Mouse (Mus musculus) testis, adult 2 months (tissue): ENCODE measurements around the gene Spsb4.

Experiments
- CTCF ChIP-seq: fragments of 200-500 bp; IDR thresholded peaks from 2 replicates; pipeline ENCODE4 v1.5.1; 2012; ENCODE audit warnings: low read depth, mild to moderate bottlenecking, inconsistent platforms, low read length, moderate library complexity; ENCODE audit not compliant: control insufficient read depth, insufficient read depth, insufficient replicate concordance
- POLR2A ChIP-seq: fragments of 200-500 bp; IDR thresholded peaks from 2 replicates; pipeline ENCODE4 v1.6.1; 2012; ENCODE audit warnings: low read depth, mild to moderate bottlenecking, inconsistent platforms, low read length, moderate library complexity; ENCODE audit not compliant: control insufficient read depth

GRCm38 (mm10) chr9:97004726-97005125, 13.9 kb downstream of the Spsb4 start:
- TF ChIP-seq CTCF (no peak), POLR2A (no peak)
